Mouse (Mus musculus): ENCODE results near the gene E2f8. TPM values are rescaled to one million over a fixed set of nuclear protein-coding genes. Genes with fewer than 3 reads are reported as not detected.

The E2f8 gene
- polyA plus RNA-seq, 2 experiments from 2014 or later, result 1.1 to 3.2 TPM

DNA sequence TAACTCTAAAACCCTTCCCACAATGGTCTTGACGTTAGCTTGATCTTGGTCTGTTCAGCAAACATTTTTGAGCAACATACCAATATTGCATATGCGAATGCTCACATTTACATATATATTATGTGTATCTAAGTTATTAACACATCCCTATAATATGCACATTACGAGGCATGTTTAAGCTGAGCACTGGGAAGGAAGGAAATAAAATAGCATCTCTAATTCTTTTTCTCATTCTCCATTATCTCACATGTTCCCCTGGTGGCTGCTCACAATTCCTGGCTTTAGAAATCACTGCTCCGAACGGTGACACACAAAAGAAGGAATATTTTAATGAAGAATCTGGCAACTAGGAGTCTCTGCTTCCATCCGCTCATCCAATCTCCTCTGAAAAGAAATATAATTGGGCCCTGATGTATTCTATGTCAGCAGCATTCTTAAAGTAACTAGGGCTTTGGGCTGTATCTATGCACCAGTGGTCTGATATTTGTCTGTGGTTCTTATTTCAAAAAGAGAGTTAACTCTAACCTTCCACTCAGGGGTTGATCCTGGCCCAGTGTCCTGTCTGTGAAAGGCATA lies 29.8 kb downstream of the E2f8 start:
- ATAC-seq, result no peak

DNA sequence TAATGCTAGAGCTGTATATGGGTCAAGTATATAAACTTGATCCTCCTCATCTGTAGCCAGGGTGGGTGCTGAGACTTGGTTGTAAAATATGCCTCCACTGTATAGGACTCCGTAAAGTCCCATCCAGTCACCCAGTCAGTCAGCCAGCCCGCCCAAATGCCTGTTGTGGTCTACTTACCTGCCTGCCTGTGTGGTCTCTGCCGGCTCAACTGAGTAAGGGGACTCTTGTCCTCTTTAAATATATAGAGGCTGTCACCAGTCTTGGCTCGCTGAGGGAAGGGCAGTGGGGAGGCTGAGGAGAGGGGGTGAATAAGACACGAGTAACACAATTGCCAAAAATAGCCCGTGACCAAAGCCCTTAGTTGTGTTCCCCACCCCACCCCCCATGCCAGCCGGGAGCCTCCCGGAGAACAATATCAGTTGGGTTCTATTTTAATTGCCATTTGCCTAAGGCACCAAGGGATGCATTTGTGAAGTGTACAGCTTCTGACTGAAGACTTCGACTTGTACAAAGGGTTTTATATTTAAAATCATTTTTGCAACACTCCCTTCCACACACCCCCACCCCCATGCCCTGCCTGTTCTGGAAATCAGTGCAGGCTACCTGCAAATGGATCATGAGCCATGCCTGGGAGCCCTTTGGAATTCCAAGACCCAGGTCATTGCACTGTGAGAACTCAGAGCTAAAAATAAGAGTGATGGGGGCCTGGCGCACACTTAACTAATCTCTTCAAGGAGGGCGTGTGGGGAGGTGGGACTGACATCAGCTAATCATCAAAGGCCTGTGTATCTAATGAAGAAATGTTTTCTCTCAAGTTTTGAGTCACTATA lies 33.4 kb downstream of the E2f8 start, which contains the start of gene Csrp3:
TSS of gene Csrp3 (minus strand) at position 214 of the 831 bp plus-strand sequence.
- no peak for ATAC-seq

DNA sequence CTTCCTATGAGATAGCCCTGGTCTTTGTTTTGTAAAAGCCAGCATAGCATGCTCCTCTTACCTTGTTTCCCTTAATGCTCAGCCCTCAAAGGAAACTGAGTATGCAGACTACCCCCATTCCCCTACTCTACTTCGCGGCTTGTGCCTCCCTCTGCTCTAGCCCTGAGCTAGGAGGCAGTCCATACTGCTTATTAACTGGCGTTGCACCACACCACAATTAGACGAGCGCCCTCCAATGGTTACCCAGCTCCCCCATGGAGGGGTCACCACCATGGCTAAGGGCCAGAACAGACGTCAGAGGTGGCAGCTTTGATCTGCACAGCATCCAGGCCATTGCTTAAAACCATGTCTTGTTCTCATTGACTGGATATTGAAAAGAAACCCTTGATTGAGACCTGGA lies 34.6 kb downstream of the E2f8 start:
- ATAC-seq, result no peak

DNA sequence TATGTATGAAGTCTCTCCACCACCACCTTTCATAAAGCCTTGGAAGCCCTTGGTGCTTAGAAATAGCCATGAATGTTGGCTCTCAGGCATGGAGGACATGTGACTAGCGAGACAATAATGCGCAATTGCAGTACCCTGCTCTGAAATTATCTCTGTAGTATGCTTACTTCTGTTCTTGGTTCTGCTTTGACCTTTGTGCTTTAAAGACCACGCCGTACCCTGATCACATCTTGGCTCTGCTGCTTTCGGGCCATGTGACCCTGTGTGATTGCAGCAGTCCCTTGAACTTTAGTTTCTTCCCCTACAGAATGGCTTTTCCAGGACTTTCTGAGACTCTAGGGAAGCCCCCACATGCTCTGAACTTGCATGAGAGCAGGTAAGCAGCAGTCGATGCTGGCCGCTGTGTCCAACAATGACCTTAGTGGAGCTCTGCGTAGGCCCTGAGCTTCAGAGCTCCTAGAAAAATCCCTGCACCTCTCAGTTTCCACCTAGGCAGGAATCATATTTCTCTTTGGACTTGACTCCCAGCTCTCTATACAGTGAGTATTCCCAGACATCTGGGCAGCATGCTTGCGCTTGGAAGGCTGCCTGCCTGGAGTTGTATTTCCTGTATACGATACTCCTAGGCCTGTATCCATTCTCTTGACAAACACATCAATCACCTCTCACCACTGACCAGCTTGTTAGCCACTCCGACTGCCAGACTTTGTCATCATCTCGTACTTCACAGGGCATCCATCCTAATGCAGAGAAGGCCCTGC lies 36.0 kb downstream of the E2f8 start:
- ATAC-seq, result no peak

DNA sequence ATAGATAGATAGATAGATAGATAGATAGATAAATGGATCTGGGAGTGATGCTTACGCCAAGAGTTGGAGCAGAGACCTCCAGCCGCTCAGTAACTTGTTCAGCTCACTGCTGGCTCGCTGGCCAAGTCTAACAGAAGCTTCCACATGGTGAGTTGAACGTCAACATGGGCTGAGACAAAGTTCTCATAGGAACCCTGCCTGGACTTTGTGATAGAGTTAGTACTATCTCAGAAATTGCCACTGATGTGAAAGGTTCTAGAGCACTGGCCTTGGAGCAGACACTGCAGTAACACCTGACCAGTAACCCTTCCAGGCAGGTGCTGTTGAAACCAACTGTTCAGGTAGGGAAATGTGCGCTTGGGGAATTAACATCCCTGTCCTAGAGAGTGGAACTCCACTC lies 37.9 kb downstream of the E2f8 start:
- no peak for ATAC-seq

DNA sequence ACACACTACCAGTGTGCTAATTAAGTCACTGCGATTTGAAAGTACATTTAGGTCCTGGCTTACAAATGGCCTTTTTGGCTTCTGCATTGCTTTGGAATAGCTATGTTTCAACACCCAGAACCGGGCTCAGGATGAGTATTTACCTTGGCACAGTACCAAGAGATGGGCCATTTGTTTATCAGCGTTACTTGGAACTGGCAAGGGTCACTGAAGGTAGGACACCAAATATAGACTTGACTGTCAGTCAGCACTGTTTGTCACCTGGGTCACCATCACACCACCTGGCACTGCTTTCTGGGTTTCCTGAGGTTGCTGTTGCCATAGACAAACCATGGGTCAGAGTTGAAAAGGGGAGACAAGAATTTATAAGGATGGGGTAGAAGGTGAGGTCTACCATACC lies 39.0 kb downstream of the E2f8 start:
- ATAC-seq, result no peak

DNA sequence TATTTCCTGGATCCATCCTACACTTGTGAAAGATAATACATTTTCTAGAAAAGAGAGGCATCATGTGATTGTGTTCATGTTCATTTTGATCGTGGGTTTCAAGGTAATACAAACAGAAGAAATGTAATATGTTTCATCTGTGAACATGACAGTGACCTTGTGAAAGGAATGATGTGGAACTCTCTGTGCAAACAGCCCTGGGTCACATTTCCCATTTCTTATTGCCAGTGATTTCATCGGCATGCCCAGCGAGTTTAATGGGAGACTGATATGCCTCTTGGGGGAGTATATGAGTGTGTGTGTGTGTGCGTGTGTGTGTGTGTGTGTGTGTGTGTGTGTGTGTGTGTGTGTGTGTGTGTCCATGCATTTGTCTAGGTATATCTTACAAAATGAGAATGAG lies 39.9 kb downstream of the E2f8 start:
- ATAC-seq, result no peak

DNA sequence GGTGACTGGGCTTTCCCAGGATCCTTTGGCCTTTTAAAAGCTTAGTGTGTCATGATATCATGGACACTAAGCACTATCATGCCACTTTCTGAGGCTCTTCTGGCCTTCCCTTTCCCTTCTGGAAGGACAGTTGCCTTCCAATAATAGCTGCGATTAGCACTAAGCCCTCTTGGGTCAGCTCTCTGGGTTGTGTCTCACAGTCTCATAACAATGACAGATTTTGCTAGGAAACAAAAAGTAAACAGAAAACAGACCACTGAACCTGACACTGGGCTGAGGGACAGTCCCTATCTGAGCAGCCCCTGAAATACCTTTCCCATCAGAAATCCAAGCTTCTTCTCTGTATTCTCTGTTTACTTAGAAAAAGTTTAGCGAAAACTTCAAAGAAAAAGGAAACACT lies 40.9 kb downstream of the E2f8 start:
- ATAC-seq, result no peak

DNA sequence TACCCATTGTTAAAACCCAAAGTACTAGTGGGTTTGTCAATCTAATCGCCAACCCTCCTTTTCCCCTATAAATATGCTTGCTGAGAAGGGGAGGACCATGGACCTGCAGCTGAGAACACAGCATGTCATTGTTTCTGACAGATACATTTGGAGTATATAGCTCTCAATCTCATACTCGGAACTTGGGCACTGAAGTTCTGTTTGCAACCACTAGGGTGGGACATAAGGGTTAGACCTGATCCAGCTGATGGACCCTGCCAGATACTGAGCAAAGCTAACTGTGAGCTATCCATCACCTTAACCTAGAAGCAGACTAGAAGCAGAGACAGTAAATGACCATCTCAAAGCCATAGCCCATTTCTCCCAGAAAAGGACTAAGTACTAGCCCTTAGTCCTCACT lies 43.0 kb downstream of the E2f8 start:
- ATAC-seq, result no peak

DNA sequence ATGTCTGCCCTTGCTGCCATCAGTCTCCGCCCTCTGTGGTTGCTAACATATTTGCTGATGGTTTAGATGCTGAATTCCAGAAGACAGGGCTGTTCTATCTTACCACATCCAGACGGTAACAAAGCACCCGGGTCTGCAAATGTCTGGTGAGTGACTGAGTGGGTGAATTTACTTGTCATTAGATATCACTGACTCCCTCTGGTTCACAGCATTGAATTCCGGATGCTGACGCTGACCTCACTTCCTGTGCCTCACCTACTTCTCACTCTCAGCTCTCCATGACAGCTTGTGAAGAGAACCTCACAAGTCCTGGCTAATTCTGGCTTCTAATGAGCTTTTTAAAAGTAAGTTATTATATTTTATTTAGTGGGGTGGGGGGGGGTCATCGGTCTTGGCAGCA lies 44.4 kb downstream of the E2f8 start:
- ATAC-seq, result no peak

DNA sequence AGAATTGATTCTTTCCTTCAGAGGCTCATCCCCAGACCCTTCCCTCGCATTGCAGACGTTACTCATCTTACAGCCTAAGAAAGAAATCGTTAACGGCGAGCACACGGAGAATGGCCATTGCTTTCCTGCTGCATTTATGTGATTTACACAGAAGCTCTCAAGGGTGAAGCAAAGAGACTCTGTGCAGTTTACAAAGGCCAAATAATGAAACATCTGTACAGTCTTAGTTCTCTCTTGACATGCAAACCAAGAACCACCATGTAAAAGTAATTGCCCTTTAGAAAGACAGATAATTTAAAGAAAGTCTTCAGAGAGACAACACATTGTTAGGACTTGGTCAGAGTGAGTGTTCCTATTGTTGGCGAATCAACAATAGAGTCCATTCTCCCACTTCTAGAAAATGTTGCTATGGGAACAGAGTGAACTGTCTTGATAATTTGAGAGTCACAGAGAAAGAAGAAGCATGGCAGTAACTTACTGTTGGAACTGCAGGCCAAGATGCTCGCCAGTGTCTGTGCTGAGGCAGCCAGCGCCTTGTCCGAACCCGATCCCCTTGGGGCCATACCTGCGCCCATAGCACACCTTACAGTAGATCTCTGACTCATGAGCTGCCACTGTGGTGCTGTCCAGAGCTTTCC lies 46.3 kb downstream of the E2f8 start:
- no peak for ATAC-seq

DNA sequence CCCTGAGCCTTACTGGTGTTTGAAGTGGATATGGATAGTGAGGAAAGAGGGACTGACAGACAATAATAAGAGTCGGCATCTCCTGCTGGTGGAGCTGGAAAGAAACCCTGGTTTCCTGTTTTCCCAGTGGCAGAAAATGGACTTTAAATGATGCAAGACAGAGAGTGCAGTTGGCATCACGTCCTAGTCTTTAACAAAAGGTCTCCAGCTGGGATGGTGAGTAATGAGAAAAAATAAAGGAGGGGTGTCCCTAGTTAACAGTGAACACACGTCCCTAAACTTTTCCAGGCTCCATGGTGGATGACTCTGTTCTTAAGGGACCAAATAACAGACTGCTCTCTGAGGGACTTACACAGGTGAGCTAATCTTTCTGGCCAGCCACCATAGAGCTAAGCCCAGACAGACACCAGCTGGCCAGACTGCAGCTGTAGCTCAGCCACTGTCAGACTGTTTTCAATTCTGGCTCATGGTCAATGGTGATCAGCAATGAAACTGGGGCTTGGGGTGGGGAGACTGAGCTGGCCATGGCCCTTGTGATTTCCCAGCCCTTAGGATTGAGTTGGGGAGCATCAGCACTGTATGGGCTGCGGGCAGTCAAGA lies 46.9 kb downstream of the E2f8 start:
- no peak for ATAC-seq

DNA sequence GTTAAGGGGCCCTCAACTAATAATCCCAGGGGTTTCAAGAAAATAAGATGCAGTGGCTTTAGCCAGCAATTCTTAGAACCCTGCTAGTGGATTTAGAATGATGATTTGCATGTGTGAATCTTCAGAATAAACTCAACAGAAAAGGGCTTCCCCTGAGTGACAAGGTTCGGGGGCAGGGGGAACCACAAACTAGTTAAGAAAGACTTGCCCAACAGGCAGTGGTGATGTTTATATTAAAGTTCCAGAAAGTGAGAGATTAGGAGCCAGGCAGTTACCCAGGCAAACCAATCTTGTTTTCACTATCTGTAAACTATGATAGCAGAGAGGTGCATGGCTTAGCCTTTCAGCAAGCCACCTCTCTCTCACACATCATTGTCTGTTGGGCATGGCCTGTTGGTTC lies 48.7 kb downstream of the E2f8 start:
- no peak for ATAC-seq

DNA sequence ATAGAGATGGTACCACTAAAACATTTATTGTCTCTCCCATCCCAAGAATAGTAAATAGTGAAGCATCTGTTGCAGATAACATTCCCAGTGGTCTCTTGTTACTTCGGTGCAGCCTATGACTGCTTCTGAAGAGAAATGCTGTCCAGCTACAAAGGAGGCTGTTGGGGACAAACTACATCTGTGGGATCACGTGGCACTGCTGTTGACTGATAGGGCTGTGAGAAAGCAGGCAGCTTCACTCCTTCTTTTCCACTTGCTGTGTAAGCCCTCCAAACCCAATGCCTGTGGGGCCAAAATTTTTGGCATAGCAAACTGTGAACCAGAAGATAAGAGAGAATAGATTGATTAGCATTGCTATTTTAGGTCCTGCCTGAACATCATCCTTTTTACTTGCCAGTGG lies 51.0 kb downstream of the E2f8 start:
- no peak for ATAC-seq

DNA sequence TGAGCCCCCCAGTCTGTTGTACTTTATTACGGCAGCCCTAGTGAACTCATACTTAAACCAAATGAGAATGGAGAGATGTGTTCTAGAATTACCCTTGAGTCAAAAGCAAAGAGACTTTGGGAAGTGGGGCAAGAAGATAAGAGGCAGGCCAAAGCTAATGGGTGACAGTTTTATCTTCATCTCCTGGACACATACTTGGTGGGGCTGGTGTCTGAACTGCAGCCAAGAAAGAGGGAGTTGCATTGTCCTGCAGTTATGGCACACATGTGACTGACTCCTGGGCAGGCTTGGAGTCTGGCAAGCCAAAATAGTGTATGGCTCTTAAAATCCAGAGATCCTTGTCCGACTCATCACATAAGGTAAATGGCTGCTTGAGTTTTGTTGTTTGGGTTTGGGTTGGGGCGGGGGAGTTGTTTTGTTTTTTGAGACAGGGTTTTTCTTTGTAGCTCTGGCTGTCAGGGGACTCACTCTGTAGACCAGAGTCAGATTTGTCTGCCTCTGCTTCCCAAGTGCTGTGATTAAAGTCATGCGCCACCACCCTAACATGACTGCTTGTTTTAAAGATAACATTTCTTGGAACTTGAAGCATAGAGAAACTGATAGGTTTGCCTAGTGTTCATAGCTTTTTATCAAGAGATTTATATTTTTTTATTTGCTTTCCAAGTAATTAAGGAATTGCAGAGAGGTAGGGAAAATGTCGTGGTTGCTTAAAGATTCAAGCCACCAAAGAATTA lies 52.1 kb downstream of the E2f8 start:
- no peak for ATAC-seq

DNA sequence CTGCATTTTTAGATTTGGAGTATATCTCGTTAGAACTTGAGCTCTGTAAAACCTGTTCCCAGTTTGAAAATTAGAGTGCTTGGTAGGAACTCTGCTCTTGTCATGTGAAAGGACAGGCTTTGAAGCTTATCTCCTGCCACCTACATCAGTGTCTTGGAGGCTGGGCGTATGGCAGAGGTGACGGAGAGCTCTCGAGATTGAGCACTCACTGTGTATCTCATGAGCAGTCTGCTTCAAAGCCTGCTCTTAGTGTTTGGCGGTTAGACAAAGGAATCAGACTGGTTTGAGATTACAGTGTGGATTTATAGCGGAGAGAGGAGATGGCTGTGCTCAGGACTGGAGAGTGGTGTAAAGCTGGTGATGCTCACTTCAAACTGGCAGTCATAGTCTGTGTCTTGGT lies 56.2 kb downstream of the E2f8 start:
- no peak for ATAC-seq

DNA sequence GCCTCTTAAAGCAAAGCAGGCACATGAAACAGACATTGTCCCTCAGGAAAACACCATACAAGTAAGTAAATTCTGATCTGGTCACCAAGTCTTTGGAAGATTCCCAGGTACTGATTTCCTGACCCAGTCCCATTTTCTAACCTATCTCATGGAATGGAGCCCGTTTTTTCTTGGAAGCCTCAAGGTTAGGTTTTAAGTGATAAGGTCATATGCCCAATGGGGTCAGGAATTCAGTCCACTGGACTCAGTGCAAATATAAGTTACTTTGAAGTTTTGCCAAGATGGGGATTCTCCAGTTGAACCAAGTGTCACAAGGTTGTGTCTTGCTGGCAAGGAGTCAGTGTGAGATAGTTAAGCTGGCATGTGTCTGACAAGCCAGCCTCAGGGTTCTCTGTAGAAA lies 56.7 kb downstream of the E2f8 start:
- ATAC-seq, result no peak

DNA sequence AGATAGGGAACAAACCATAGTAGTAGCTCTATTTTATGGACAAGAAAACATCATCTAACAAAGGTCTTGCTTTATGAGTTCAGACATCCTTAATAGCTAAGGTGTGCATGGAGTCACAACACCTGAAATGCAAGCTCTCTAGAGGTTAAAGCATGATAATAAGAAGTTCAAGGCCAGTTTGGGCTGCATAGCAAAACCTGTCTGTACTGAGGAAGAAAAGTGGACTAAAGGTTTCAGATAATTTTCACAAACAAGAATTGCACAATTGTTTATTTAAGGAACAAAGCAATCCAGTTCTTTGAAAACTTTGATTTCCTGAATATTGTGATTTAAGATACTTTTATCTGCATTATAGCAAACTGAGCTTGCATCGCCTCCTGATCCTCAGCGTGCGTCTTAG lies 57.8 kb downstream of the E2f8 start:
- ATAC-seq, result no peak

DNA sequence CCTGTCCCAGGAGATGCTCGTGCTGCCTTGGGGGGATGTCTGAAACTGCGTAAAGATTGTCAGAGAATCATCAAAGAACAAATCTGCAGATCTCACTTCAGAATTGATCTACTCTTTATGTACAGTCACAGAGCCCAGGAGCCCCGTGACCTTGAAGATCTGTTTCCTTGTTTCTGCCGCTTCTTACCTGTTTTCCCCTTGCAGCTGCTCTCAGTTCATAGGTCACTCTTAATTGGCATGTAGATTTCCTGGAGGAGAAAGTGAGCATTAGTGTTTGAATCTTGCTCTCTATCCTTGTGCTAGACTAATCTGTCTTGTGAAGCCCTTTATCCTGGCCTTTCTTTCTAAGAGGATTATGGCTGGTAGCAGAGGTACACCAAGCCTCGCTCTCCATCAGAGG lies 59.7 kb downstream of the E2f8 start:
- ATAC-seq, result no peak
